Mouse (Mus musculus) hindbrain, embryonic 13.5 days (tissue): ENCODE measurements around the gene Tbc1d12. TPM values are rescaled to one million over a fixed set of nuclear protein-coding genes. Genes with fewer than 3 reads are reported as not detected.
"Not testable (repeated sequence)": the region's sequence is repeated elsewhere in the genome, so short reads cannot be mapped to it uniquely, and the experiment has no call there.

Experiments
- ATAC-seq: fragments of 200-750 bp; cut with Nextera tagmentation; 2 replicates; pipeline ENCODE4 v1.8.0; 2017; ENCODE audit warnings: moderate TSS enrichment; ENCODE audit not compliant: low FRiP score
- H3K27ac ChIP-seq: fragments of 300-500 bp; sonication (generic); 2 replicates; pipeline ENCODE4 v1.5.1; 2015; ENCODE audit warnings: inconsistent platforms, mild to moderate bottlenecking, moderate library complexity
- H3K27me3 ChIP-seq: fragments of 300-500 bp; sonication (generic); 2 replicates; pipeline ENCODE4 v1.6.1; 2015; ENCODE audit warnings: mild to moderate bottlenecking, inconsistent platforms
- H3K36me3 ChIP-seq: fragments of 300-500 bp; sonication (generic); 2 replicates; pipeline ENCODE4 v1.6.1; 2015; ENCODE audit warnings: mild to moderate bottlenecking, inconsistent platforms
- H3K4me1 ChIP-seq: fragments of 300-500 bp; sonication (generic); replicated peaks from 2 replicates; pipeline ENCODE4 v1.6.1; 2015; ENCODE audit warnings: inconsistent platforms
- H3K4me2 ChIP-seq: fragments of 300-500 bp; sonication (generic); 2 replicates; pipeline ENCODE4 v1.6.1; 2015; ENCODE audit warnings: inconsistent platforms, mild to moderate bottlenecking, moderate library complexity
- H3K4me3 ChIP-seq: fragments of 300-500 bp; sonication (generic); 2 replicates; pipeline ENCODE4 v1.5.1; 2015; ENCODE audit warnings: mild to moderate bottlenecking, inconsistent platforms
- H3K9ac ChIP-seq: fragments of 300-500 bp; sonication (generic); 2 replicates; pipeline ENCODE4 v1.6.1; 2015; ENCODE audit warnings: mild to moderate bottlenecking, inconsistent platforms
- H3K9me3 ChIP-seq: fragments of 300-500 bp; sonication (generic); 2 replicates; pipeline ENCODE4 v1.6.1; 2016; ENCODE audit warnings: inconsistent platforms
- WGBS: fragments of 180-500 bp; shearing (Covaris S2); methylation state at CpG from one replicate; pipeline ENCODE4 v1.1.7; 2015; 5-methylcytosine and 5-hydroxymethylcytosine counted together
- polyA plus RNA-seq: library from polyadenylated mRNA; unstranded; fragments of >200 nt; fragmentation: Nextera tagmentation; extraction: Ambion mirVana; gene quantifications from 2 replicates; pipeline ENCODE4 v1.2.1, GENCODE M21; 2015

The Tbc1d12 gene
- polyA plus RNA-seq, 1 experiment from 2014 or later: 5.0 TPM

- under 1% methylated on average over 49 of the region's 54 CpGs for WGBS
- Histone ChIP-seq H3K36me3 (peaks cover 3% of the 10 kb centered on the region; the same call in 1 of the 2 replicates), H3K9ac (peak overlapping the region; percentile 92), H3K9me3 (no peaks in the 10 kb centered on the region), H3K4me3 (peak overlapping the region; percentile 88), H3K4me2 (peak overlapping the region; percentile 57), H3K4me1 (peaks cover 29% of the 10 kb centered on the region), H3K27ac (peak overlapping the region; percentile 96), H3K27me3 (no peaks in the 10 kb centered on the region)
- peak; percentile 63 for ATAC-seq
These were observed 827 bp downstream of the Tbc1d12 start for GRCm38 (mm10) chr19:38837171-38837641.

DNA sequence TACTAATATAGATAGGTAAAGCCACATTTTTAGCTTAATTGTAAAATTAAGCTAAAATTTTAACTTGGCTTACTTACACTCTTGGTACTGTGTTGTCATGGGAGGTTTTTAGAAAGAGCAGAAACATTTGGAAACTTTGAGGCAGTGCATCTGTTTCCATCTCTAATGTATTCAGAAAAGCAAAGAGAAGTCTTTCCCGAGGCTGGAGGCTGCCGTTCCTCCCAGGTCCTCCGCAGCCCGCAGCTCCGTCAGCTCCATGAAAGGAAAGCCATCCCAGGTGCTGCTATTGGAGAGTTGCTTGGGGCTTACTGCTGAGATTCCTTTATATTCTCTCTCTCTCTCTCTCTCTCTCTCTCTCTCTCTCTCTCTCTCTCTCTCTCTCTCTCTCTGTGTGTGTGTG is 8.4 kb downstream of the Tbc1d12 start:
- ATAC-seq: no peak
- Histone ChIP-seq H3K36me3 (peaks cover 6% of the 10 kb centered on the region; the same call in 1 of the 2 replicates), H3K4me2 (no peak overlapping the region), H3K4me1 (peaks cover 9% of the 10 kb centered on the region), H3K27me3 (no peaks in the 10 kb centered on the region), H3K4me3 (no peak overlapping the region), H3K9ac (no peak overlapping the region), H3K27ac (no peak overlapping the region), H3K9me3 (no peaks in the 10 kb centered on the region)
- WGBS: 72% methylated on average over 5 of the region's 5 CpGs

DNA sequence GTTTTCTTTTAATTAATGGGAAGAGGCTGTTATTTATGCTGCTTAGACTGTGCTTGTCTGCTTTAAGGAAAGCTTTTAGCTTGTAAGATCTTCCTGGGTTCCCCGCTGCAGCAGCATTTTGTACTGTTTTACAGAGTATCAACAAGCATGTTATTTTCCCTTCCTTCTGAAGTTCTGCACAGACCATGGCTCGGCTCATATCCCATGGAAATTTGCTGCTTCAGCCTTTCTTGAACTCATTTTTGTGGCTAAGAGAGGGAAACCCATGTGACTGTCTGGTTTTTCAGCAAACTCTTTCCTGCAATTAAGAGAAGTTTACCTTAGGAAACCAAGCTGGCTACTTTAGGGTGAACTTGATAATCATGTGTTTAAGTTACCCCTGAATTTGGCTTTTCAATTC is 10.0 kb downstream of the Tbc1d12 start:
- no peaks in the 10 kb centered on the region for H3K4me1 ChIP-seq
- ATAC-seq: no peak
- no peaks in the 10 kb centered on the region for H3K27me3 ChIP-seq
- H3K27ac ChIP-seq: no peak overlapping the region
- 86% methylated on average over 2 of the region's 2 CpGs for WGBS
- H3K9me3 ChIP-seq: no peaks in the 10 kb centered on the region
- no peak overlapping the region for H3K4me2 ChIP-seq
- no peak overlapping the region for H3K4me3 ChIP-seq
- peaks cover 6% of the 10 kb centered on the region; the same call in 1 of the 2 replicates for H3K36me3 ChIP-seq
- H3K9ac ChIP-seq: no peak overlapping the region

GRCm38 (mm10) chr19:38858224-38858623 is 21.8 kb downstream of the Tbc1d12 start:
- WGBS: 98% methylated on average over 3 of the region's 3 CpGs
- no peak for ATAC-seq
- H3K27ac ChIP-seq: no peak overlapping the region
- no peaks in the 10 kb centered on the region for H3K9me3 ChIP-seq
- H3K4me3 ChIP-seq: no peak overlapping the region
- H3K4me2 ChIP-seq: no peak overlapping the region
- no peaks in the 10 kb centered on the region for H3K27me3 ChIP-seq
- H3K9ac ChIP-seq: no peak overlapping the region
- no peaks in the 10 kb centered on the region for H3K4me1 ChIP-seq
- no peaks in the 10 kb centered on the region for H3K36me3 ChIP-seq

DNA sequence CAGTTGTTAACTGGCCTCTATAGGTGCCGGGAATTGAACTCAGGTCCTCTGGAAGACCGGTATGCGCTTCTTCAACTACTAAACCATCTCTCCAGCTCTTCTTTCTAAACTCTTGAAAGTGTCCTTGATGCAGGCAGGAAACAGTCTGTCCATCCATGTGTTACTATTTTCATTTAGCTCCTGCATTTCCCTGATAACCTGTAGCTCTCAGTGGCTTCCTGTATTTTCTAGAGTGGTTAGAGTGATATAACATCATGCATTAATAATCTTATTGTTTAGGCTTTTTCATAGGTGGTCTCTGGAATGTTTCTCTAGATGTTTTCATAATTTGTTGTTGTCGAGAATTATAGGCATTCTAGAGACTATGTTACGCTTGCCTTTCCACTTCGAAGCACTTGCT is 26.1 kb downstream of the Tbc1d12 start:
- WGBS: 94% methylated on average over 6 of the region's 6 CpGs
- Histone ChIP-seq H3K9me3 (no peaks in the 10 kb centered on the region), H3K36me3 (peaks cover 9% of the 10 kb centered on the region), H3K4me2 (no peak overlapping the region), H3K9ac (no peak overlapping the region), H3K27me3 (no peaks in the 10 kb centered on the region), H3K4me3 (no peak overlapping the region), H3K27ac (no peak overlapping the region), H3K4me1 (no peaks in the 10 kb centered on the region)
- no peak for ATAC-seq

DNA sequence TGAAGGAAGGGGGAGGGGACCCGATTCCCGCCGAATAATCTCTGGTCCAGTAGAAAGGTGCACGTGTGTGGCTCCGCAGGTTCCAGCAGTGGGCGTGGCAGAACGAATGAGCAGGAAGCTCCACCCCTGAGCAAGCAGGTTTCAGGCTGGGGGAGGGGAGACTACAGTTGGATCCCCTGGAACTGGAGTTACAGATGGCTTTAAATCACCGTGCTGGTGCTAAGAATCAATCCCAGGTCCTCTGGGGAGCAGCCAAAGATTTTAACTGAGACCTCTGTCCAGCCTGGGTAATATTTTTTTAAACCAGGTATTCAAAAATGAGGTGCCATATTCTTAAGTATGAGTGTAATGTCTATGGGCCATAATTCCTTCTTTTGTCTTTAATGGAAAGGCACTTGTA is 38.4 kb downstream of the Tbc1d12 start:
- H3K27ac ChIP-seq, H3K4me2 ChIP-seq, H3K27me3 ChIP-seq, H3K36me3 ChIP-seq, H3K9me3 ChIP-seq, H3K4me1 ChIP-seq, ATAC-seq, H3K9ac ChIP-seq, H3K4me3 ChIP-seq: not testable (repeated sequence)
- WGBS: 83% methylated on average over 3 of the region's 8 CpGs

DNA sequence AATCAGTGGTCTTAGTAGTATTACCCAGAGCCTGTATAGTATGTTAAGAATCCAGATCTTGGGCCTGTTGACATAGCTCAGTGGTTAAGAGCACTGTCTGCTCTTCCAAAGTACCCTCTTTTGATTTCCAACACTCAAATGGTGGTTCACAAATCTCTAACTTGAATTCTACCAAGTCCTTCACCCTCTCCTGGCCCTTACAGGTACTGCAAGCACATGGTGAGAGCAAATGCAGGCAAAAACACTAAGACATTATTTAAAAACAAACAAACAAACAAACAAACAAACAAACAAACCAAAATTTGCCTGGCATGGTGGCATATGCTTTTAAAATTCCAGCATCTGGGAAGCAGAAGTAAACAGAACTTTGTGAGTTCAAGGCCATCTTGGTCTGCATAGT is 43.9 kb downstream of the Tbc1d12 start:
- no peak overlapping the region for H3K9ac ChIP-seq
- no peak for ATAC-seq
- no peak overlapping the region for H3K4me2 ChIP-seq
- no peak overlapping the region for H3K4me3 ChIP-seq
- H3K27me3 ChIP-seq: no peaks in the 10 kb centered on the region
- no peaks in the 10 kb centered on the region for H3K4me1 ChIP-seq
- peaks cover 10% of the 10 kb centered on the region for H3K36me3 ChIP-seq
- H3K9me3 ChIP-seq: no peaks in the 10 kb centered on the region
- no peak overlapping the region for H3K27ac ChIP-seq

DNA sequence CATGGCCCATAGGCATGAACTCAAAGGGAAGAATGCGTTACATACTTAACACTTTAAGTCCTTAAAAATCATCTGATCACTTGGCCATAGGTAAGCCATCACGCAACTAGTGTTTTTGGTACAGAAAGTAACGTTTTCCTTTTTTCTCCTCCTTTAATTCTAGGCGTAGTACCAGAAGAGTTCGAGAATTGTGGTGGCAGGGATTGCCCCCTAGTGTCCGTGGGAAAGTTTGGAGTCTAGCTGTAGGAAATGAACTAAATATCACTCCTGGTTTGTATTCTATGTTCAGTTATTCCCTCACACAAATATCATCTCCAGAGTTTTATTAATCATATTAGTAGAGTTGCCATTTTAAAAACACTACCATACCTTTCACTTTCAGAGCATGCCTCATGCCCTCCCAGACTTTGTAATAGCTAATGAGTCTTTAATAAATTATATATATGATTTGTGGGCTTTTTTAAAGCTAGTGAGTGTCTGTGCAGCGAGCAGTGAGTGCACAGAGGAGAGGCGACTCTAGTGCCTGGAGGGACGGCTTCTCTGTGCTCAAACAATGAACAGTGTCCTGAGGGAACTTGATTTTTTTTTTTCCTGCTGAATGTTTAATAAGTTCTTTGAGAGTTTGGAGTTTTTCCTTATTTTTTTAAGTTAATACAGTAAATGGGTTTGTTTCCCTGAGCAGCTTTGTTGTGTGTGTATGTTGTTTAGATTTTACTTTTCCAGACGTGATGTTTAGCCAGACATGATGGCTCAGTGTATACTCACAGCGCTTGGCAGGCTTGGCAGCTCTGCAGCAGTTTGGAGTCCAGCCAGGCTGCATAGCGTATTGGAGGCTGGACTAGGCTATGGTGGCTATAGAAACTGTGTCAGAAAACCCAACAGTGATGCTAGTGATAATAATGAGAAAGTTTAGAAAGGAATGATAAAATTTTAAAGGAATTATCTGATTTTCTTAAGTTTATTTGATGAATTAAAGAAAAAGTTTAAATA is 65.1 kb downstream of the Tbc1d12 start:
- Histone ChIP-seq H3K9ac (no peak overlapping the region), H3K27ac (no peak overlapping the region), H3K4me1 (no peaks in the 10 kb centered on the region), H3K27me3 (no peaks in the 10 kb centered on the region), H3K4me2 (no peak overlapping the region), H3K4me3 (no peak overlapping the region), H3K36me3 (peaks cover 17% of the 10 kb centered on the region), H3K9me3 (no peaks in the 10 kb centered on the region)
- peak; percentile 76; the same call in 1 of the 2 replicates for ATAC-seq
- 71% methylated on average over 12 of the region's 12 CpGs for WGBS

GRCm38 (mm10) chr19:38902501-38902900 is 66.1 kb downstream of the Tbc1d12 start:
- H3K9me3 ChIP-seq: no peaks in the 10 kb centered on the region
- no peak overlapping the region for H3K27ac ChIP-seq
- H3K4me2 ChIP-seq: no peak overlapping the region
- no peaks in the 10 kb centered on the region for H3K27me3 ChIP-seq
- H3K9ac ChIP-seq: no peak overlapping the region
- no peak overlapping the region for H3K4me3 ChIP-seq
- WGBS: 92% methylated on average over 5 of the region's 5 CpGs
- H3K36me3 ChIP-seq: peaks cover 18% of the 10 kb centered on the region
- no peaks in the 10 kb centered on the region for H3K4me1 ChIP-seq
- ATAC-seq: no peak

DNA sequence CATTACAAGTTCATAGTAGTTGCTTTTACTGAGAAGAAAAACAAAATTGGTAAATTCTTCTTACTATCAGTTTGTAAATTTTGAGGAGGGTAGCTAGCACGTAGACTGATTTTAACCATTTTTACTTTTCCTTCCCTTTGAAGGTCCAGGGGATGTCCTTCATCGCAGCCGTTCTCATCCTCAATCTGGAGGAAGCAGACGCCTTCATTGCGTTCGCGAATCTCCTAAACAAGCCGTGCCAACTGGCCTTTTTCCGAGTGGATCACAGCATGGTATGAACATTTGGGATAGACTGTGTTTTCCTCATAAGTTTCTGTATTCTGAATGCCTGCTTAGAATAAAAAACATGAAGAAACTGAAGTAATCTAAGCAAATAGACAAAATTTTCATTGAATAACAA is 77.4 kb downstream of the Tbc1d12 start:
- H3K9me3 ChIP-seq: no peaks in the 10 kb centered on the region
- H3K27me3 ChIP-seq: no peaks in the 10 kb centered on the region
- H3K4me1 ChIP-seq: no peaks in the 10 kb centered on the region
- H3K4me2 ChIP-seq: no peak overlapping the region
- no peak overlapping the region for H3K4me3 ChIP-seq
- H3K27ac ChIP-seq: no peak overlapping the region
- H3K36me3 ChIP-seq: peaks cover 39% of the 10 kb centered on the region
- 95% methylated on average over 9 of the region's 9 CpGs for WGBS
- no peak overlapping the region for H3K9ac ChIP-seq
- no peak for ATAC-seq

DNA sequence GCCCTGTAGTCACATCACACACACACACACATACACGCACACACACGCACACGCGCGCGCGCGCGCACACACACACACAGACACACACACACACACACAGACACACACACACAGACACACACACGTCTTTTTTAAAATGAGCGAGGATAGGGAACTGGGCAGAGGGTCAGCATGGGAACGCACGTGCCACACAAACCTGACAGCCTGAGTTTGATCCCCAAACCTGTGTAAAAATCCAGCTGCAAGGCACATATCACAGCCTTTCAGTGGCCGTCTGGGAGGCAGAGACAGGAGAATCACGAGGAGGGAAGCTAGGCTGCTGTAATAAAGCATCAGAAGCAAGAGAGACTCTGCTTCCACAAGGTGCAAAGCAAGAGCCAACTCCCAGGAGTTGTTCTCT is 78.5 kb downstream of the Tbc1d12 start:
- Histone ChIP-seq H3K9me3 (no peaks in the 10 kb centered on the region), H3K36me3 (peaks cover 45% of the 10 kb centered on the region)
- no peak for ATAC-seq

GRCm38 (mm10) chr19:38915677-38916076 is 79.3 kb downstream of the Tbc1d12 start:
- Histone ChIP-seq H3K4me1 (no peaks in the 10 kb centered on the region), H3K27ac (no peak overlapping the region), H3K9me3 (no peaks in the 10 kb centered on the region), H3K27me3 (no peaks in the 10 kb centered on the region), H3K4me2 (no peak overlapping the region), H3K9ac (no peak overlapping the region), H3K4me3 (no peak overlapping the region), H3K36me3 (peaks cover 46% of the 10 kb centered on the region)
- ATAC-seq: no peak
- 46% methylated on average over 3 of the region's 3 CpGs for WGBS

More for the DNA sequence above, 78.5 kb downstream of the Tbc1d12 start:
- Histone ChIP-seq H3K27ac (no peak overlapping the region), H3K4me1 (no peaks in the 10 kb centered on the region), H3K27me3 (no peaks in the 10 kb centered on the region), H3K9ac (no peak overlapping the region), H3K4me2 (no peak overlapping the region), H3K4me3 (no peak overlapping the region)
- WGBS: 93% methylated on average over 15 of the region's 15 CpGs
